Mouse (Mus musculus) yolk sac, embryonic 10.5 days (tissue): ENCODE results near the gene Pitpnm3.

Experiments used
- DNase-seq: peaks from one replicate; pipeline ENCODE4 v3.0.0-alpha.2; 2017; ENCODE audit warnings: low spot score

Gene Pitpnm3

DNA sequence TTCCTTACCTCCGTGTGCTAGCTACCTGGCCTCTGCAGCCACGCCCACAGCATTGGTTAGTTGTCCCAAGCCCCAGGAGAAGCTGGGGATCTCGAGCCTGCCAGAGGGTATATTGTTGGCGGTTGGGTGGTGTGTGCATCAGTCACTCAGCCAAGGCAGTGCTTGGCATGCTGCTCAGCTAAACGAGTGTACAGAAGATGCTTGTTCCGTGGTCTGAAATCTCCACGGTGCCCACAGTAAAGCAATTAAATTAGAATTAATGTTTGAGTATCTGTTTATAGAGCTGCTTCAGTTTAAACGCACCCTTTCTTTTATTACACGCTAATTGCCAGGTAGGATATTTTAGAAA is 118.4 kb downstream of the Pitpnm3 start:
- DNase-seq = no peak

DNA sequence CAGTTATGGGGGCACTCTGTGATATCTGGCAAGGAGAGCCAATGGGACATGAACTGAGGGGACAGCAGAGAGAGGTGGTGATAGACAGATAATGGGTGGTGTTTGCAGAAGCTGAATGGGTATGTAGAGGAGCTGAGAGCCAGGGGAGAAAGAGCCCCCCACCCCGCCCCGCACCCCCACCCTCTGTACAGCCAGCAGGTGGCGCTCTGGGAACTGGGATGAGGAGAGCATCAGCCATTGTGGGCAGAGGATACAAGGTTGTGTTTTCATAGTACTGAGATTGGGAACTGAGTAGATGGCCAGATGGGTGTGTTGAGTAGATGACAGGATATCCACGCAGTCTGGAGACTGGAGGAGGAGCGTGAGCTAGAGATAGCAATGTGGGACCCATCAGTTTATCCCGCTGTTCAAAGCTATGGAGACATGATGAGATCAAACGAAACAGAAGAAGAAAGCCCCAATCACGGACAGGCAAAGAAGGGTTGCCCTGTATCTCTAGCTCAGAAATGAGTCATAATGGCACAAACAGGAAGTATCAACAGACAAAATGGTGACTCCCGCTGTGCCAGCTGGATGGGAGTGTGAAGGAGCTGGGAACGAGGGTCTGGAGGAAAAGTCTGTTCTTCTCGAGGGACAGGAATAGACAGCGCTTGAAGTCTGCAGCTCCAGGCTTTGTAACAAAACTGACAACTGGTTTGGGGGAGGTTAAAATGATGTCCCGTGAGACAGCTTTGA is 118.9 kb downstream of the Pitpnm3 start:
- no peak for DNase-seq

DNA sequence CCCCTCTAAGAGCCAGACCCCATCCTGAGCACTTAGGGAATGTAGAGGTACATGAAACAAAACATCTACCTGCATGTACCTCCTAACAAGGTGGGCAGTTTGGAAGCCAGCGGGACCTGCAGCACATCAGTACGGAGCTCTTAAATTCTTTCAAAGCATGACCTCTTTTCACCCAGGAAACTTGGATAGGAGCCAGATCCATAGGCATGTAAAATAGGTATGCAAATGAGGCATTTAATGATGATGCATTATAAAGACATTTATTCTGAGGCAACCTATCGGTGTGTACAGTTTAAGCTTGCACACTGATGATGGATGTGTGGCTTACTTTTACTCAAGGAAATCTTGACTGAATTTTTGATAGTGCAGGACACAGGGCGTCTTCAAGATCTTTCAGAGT is 120.9 kb downstream of the Pitpnm3 start:
- DNase-seq = no peak

DNA sequence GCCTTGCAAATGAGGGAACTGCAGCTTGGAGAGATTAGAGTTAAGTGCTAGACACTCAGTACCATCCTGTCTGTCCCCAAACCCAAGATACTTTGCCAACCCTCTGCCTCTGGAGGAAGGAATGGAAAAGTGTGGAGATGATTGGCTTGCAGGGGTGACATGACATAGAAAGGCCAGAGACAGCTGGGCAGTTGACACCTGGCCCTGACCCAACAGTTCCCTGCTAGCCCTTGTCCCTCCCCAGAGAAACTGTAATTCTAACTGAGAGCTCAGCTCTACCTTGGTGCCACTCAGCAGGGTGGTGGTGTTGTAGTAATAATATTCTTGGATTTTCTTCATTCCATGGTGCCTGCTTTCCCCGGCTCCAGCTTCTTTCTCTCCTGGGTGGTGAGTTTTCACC is 123.6 kb downstream of the Pitpnm3 start:
- DNase-seq = no peak

DNA sequence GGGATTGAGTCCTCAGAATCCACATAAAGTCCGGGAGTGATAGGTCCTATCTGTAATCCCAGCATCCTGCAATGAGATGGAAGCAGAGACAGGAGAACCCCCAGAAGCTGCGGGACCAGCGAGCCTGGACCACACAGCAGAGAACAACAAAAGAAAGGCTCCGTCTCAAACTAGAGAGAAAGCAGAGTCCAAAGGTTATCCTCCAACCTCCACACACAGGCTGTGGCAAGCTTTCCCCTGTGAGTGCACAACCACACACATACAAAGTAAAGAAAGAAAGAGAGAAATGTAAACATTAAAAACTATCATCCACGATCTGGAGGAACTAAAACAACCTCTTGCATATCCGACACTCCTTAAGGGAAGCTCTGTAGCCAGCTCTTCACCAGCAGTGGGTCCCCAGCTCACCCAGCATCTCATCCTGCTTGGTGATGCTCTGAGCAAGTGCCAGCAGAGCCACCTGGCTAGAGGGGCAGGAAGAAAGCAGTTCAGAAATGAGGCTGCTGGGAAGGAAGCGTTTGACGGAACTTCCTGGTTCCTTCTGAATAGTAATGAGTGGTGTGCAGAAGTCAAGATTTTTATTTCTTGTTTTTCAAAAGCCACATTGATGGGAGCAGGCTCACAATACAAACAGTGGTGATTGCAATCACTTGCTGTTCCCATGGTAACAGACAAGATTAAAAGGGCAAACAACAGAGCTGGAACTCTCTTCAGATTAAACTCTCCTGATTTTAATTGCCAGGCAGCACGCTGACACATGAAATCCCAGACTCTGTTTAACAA is 124.4 kb downstream of the Pitpnm3 start:
- DNase-seq = no peak

DNA sequence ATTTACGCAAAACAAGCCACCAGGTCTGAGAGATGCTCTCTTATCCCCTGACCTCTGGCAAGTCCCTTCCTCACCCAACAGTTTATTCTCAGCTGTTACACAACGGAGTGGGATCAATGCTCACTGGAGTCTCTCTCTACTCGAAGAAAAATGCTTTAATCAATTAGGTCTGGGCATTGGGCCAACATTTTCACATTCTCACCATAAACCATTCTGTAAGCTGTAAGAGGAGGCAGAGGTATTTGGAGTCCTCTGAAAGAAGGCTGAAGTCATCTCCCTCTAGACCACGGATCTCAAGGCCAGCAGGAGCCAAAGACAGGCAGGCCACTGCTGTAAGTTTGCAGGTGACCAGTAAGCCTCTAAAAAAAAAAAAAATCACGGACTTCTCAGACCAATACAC is 125.2 kb downstream of the Pitpnm3 start:
- no peak for DNase-seq

DNA sequence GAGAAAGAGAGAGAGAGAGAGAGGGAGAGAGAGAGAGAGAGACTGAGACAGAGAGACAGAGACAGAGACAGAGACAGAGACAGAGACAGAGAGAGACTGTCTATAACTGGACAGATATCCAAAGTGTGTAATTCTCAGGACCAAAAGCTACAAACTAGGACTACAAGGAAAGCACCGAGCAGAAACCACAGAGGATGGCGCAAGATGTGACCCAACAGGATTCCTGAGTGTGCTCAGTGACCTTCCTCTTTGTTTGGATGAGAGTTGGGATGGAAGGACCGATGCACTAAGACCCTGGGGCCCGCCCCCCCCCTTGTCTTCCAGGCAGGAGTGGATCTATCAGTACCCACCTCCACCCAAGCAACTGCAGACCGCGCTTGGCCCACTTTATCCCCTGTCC is 130.0 kb downstream of the Pitpnm3 start:
- DNase-seq = no peak

DNA sequence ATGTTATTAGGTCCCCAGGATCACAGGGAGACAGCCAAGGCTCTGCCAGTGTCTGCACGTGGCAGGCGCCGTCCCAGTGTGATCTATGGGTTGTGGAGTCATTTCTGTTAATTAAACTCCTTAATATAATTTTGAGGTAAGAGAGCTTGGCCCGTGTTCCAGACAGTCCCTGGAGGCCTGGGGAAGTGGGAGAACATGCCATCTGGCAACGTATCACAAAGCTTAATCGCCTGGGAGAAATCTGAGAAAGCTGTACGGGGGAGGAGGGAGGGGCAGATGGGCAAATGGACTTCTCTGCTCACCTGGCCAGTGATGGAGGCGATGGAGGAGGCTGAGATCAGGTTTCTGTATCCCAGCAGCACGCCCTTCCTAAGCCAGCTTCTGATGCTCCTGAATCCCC is 132.4 kb downstream of the Pitpnm3 start:
- no peak for DNase-seq

DNA sequence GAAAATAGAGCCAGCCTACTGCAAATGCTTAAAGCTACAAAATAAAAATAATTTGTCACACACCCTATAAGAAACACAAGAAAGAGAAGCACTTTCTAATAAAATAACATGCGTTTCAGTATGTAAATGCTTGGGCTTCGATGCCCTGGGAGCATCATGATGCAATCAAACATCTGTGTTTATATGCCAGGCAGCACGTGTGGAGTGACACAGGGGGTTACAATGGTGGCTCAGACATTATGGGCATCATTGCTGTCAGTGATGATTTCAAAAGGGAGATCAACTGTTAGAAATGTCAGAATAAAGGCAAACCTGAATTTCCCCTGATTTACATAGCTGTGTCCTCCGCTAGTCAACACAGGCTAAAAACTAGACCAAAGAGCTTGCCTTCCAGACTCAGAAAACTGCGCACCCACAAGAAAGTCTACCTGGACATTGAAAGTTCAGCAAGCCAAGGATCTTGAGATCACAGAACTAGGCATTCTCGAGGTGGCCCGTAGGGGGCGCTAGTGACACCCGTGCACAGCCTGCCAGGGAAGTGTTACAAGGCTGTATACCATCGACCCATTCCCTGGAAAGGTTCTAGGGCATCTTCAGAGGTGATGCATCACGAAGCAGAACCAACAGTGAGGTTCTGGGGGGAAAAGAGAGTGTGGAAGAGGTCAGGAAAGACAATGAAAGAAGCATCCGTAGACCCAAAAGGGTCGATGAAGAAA is 133.3 kb downstream of the Pitpnm3 start:
- DNase-seq = no peak

DNA sequence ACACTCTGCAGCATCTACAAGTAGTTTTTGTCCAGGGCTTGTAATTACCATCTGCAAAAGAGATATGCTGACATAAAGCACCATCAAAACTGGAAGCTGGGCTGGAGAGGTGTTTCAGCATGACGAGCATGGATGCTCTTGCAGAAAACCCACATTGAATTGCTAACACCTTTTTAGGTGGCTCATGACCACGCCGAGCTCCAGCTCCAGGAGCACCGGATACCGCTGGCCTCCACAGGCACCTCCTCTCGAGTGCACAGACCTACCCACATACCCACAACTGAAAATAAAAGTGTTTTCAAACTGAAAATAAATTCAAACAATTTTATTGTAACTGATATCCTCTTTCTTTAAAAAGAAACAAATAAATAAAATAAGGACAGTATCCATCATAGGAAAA is 135.4 kb downstream of the Pitpnm3 start:
- DNase-seq = no peak
